Mouse (Mus musculus) liver, embryonic 12.5 days (tissue): ENCODE results near the gene Ubn1. TPM values are rescaled to one million over a fixed set of nuclear protein-coding genes. Genes with fewer than 3 reads are reported as not detected.
A peak's percentile ranks its signal among the peaks of the same experiment; 100 is the strongest.

Source experiments
- ATAC-seq: fragments of 200-750 bp; cut with Nextera tagmentation; 2 replicates; pipeline ENCODE4 v1.8.0; 2017; ENCODE audit warnings: moderate number of reproducible peaks, mild to moderate bottlenecking, moderate library complexity
- H3K27ac ChIP-seq: fragments of 300-500 bp; sonication (generic); 2 replicates; pipeline ENCODE4 v1.5.1; 2016; ENCODE audit warnings: mild to moderate bottlenecking
- H3K27me3 ChIP-seq: fragments of 300-500 bp; sonication (generic); replicated peaks from 2 replicates; pipeline ENCODE4 v1.6.1; 2016; ENCODE audit warnings: mild to moderate bottlenecking, moderate library complexity
- H3K36me3 ChIP-seq: fragments of 300-500 bp; sonication (generic); 2 replicates; pipeline ENCODE4 v1.6.1; 2016; ENCODE audit warnings: mild to moderate bottlenecking, moderate library complexity
- H3K4me1 ChIP-seq: fragments of 300-500 bp; sonication (generic); 2 replicates; pipeline ENCODE4 v1.6.1; 2016
- H3K4me2 ChIP-seq: fragments of 300-500 bp; sonication (generic); 2 replicates; pipeline ENCODE4 v1.6.1; 2016; ENCODE audit warnings: mild to moderate bottlenecking, moderate library complexity
- H3K4me3 ChIP-seq: fragments of 300-500 bp; sonication (generic); 2 replicates; pipeline ENCODE4 v1.5.1; 2016; ENCODE audit warnings: mild to moderate bottlenecking, moderate library complexity
- H3K9ac ChIP-seq: fragments of 300-500 bp; sonication (generic); 2 replicates; pipeline ENCODE4 v1.6.1; 2016; ENCODE audit warnings: mild to moderate bottlenecking, moderate library complexity
- H3K9me3 ChIP-seq: fragments of 300-500 bp; sonication (generic); replicated peaks from 2 replicates; pipeline ENCODE4 v1.6.1; 2016; ENCODE audit warnings: mild to moderate bottlenecking, moderate library complexity
- WGBS: fragments of 180-500 bp; shearing (Covaris S2); methylation state at CpG from one replicate; pipeline ENCODE4 v1.1.7; 2016; ENCODE audit not compliant: insufficient replicate concordance; 5-methylcytosine and 5-hydroxymethylcytosine counted together
- polyA plus RNA-seq: library from polyadenylated mRNA; unstranded; fragments of >200 nt; fragmentation: Nextera tagmentation; extraction: Ambion mirVana; gene quantifications from 2 replicates; pipeline ENCODE4 v1.2.1, GENCODE M21; 2016

Gene Ubn1
- polyA plus RNA-seq, 1 experiment from 2014 or later: 15.2 TPM

GRCm38 (mm10) chr16:5130766-5131165 lies 80.9 kb downstream of the Ubn1 start:
- Histone ChIP-seq H3K9ac (no peak overlapping the region), H3K27ac (no peak overlapping the region), H3K4me2 (no peak overlapping the region), H3K4me1 (no peaks in the 10 kb centered on the region; the same call in 1 of the 2 replicates), H3K4me3 (no peak overlapping the region), H3K9me3 (no peaks in the 10 kb centered on the region), H3K36me3 (no peaks in the 10 kb centered on the region), H3K27me3 (peaks cover 82% of the 10 kb centered on the region)
- WGBS: 25% methylated on average over 4 of the region's 4 CpGs
- ATAC-seq: no peak

GRCm38 (mm10) chr16:5131251-5131922 lies 81.5 kb downstream of the Ubn1 start:
- Histone ChIP-seq H3K9ac (no peak overlapping the region), H3K27ac (no peak overlapping the region), H3K4me3 (peak overlapping the region; percentile 41; the same call in 1 of the 2 replicates), H3K27me3 (peaks cover 81% of the 10 kb centered on the region), H3K4me2 (peak overlapping the region; percentile 52), H3K4me1 (no peaks in the 10 kb centered on the region; the same call in 1 of the 2 replicates), H3K36me3 (no peaks in the 10 kb centered on the region), H3K9me3 (no peaks in the 10 kb centered on the region)
- no peak for ATAC-seq
- WGBS: 4% methylated on average over 25 of the region's 25 CpGs

GRCm38 (mm10) chr16:5132401-5132801 lies 82.5 kb downstream of the Ubn1 start, which contains the start of gene Ppl:
Ppl (minus strand) TSS chr16:5132421.
- Histone ChIP-seq H3K36me3 (no peaks in the 10 kb centered on the region), H3K27me3 (peaks cover 75% of the 10 kb centered on the region), H3K4me2 (peak within 1 kb of the TSS; percentile 52), H3K27ac (no peak within 1 kb of the TSS), H3K9ac (no peak within 1 kb of the TSS), H3K4me1 (no peaks in the 10 kb centered on the region; the same call in 1 of the 2 replicates), H3K9me3 (no peaks in the 10 kb centered on the region), H3K4me3 (peak within 1 kb of the TSS; percentile 41)
- ATAC-seq: peak; percentile 42
- 1% methylated on average over 34 of the region's 39 CpGs for WGBS

- 62% methylated on average over 14 of the region's 14 CpGs for WGBS
- no peaks in the 10 kb centered on the region for H3K9me3 ChIP-seq
- no peak for ATAC-seq
These were observed 84.9 kb downstream of the Ubn1 start for GRCm38 (mm10) chr16:5134623-5135330.

GRCm38 (mm10) chr16:5135551-5136261 lies 85.8 kb downstream of the Ubn1 start:
- Histone ChIP-seq H3K36me3 (no peaks in the 10 kb centered on the region), H3K27ac (no peak overlapping the region), H3K27me3 (peaks cover 44% of the 10 kb centered on the region), H3K9ac (no peak overlapping the region), H3K4me3 (no peak overlapping the region), H3K9me3 (no peaks in the 10 kb centered on the region), H3K4me2 (no peak overlapping the region), H3K4me1 (no peaks in the 10 kb centered on the region; the same call in 1 of the 2 replicates)
- WGBS: 54% methylated on average over 8 of the region's 8 CpGs
- ATAC-seq: 0 out of 2 replicates have a peak, but pooled peaks have one; percentile 14

More at GRCm38 (mm10) chr16:5134623-5135330, 84.9 kb downstream of the Ubn1 start:
- no peaks in the 10 kb centered on the region for H3K36me3 ChIP-seq
- H3K9ac ChIP-seq: no peak overlapping the region
- H3K4me1 ChIP-seq: no peaks in the 10 kb centered on the region; the same call in 1 of the 2 replicates
- peaks cover 53% of the 10 kb centered on the region for H3K27me3 ChIP-seq
- no peak overlapping the region for H3K4me3 ChIP-seq
- no peak overlapping the region for H3K27ac ChIP-seq
- no peak overlapping the region for H3K4me2 ChIP-seq

Other genes with a start within 250 kb of the Ubn1 start
- 0.13 and 0.16 TPM in 2 replicates for gene 4930562C15Rik, start 214.6 kb upstream of the Ubn1 start, polyA plus RNA-seq
- 14.7 and 16.8 TPM in 2 replicates for gene Ubald1, start 169.7 kb upstream of the Ubn1 start, polyA plus RNA-seq
- gene Mgrn1, start 163.8 kb upstream of the Ubn1 start, polyA plus RNA-seq: 29.8 and 31.1 TPM in 2 replicates
- gene Nudt16l1, start 111.3 kb upstream of the Ubn1 start, polyA plus RNA-seq: 61.2 and 62.7 TPM in 2 replicates
- 16.8 and 19.7 TPM in 2 replicates for gene Anks3, start 85.9 kb upstream of the Ubn1 start, polyA plus RNA-seq
- 0.11 TPM in 1 of 2 replicates, not detected in the other for gene Sept12, start 52.2 kb upstream of the Ubn1 start, polyA plus RNA-seq
- gene Smim22, start 42.8 kb upstream of the Ubn1 start, polyA plus RNA-seq: 5.7 and 6.9 TPM in 2 replicates
- gene Rogdi, start 36.5 kb upstream of the Ubn1 start, polyA plus RNA-seq: 42.3 and 43.2 TPM in 2 replicates
- 67.7 and 69.6 TPM in 2 replicates for gene Glyr1, start 194 bp upstream of the Ubn1 start, polyA plus RNA-seq
- gene Ppl, start 82.4 kb downstream of the Ubn1 start, polyA plus RNA-seq: 0.32 and 0.35 TPM in 2 replicates
- not detected in 2 replicates for gene Sec14l5, start 97.1 kb downstream of the Ubn1 start, polyA plus RNA-seq
- 19.3 and 19.4 TPM in 2 replicates for gene Nagpa, start 154.0 kb downstream of the Ubn1 start, polyA plus RNA-seq
- 0.43 and 0.57 TPM in 2 replicates for gene AU021092, start 172.2 kb downstream of the Ubn1 start, polyA plus RNA-seq
- 17.3 and 18.5 TPM in 2 replicates for gene Alg1, start 183.6 kb downstream of the Ubn1 start, polyA plus RNA-seq
- 16.1 and 16.5 TPM in 2 replicates for gene Eef2kmt, start 205.9 kb downstream of the Ubn1 start, polyA plus RNA-seq